Mouse (Mus musculus): ENCODE data around the gene Arhgap30. TPM values are rescaled to one million over a fixed set of nuclear protein-coding genes. Genes with fewer than 3 reads are reported as not detected.

The Arhgap30 gene
- polyA plus RNA-seq, 1 experiment from 2014 or later, result 3.8 TPM

DNA sequence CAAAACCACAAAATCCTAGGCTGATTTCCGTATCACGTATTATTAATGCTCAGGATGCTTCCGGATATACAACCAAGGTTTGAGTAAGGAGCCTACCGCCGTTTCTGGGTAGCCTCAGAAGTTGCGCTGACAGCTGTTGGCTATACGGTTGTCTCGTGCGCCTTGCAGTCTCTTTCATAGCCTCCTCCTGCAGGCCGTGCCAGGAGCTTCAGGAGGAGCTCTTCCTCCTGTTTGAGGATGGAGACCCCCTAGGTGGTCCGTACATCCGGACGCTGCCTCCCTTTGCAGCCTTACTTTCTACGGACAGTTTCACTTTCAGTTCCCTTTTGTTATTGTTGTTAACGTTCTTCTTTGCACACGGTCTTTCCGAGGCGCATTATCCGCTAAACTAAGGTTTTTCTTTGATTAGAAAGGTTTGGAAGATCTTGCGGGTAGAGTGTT is 23.3 kb downstream of the Arhgap30 start:
- peak; percentile 26; the same call in 1 of the 2 replicates for ATAC-seq (ENCODE audit: insufficient read depth, low FRiP score)
- peak overlapping the region; percentile 93 for H3K27ac ChIP-seq (ENCODE audit: low read length)
- under 1% methylated on average over 20 of the region's 20 CpGs for WGBS
- H3K36me3 ChIP-seq (ENCODE audit: control insufficient read depth, insufficient read depth, low read length), result peaks cover 16% of the 10 kb centered on the region; the same call in 1 of the 2 replicates
- no peaks in the 10 kb centered on the region for H3K9me3 ChIP-seq (replicated peaks; ENCODE audit: control insufficient read depth, low read length)
- H3K4me3 ChIP-seq (replicated peaks; ENCODE audit: low read length), result peak overlapping the region; percentile 94
- no peaks in the 10 kb centered on the region for H3K27me3 ChIP-seq (ENCODE audit: control insufficient read depth, insufficient read depth, low read length)
- peak overlapping the region; percentile 97 for H3K9ac ChIP-seq (ENCODE audit: low read length)
- peak overlapping the region; percentile 59 for H3K4me2 ChIP-seq (ENCODE audit: low read depth, low read length)
- 0 out of 2 replicates have a peak, but pooled peaks cover 6% of the 10 kb centered on the region for H3K4me1 ChIP-seq (ENCODE audit: control insufficient read depth, insufficient read depth, low read length)

DNA sequence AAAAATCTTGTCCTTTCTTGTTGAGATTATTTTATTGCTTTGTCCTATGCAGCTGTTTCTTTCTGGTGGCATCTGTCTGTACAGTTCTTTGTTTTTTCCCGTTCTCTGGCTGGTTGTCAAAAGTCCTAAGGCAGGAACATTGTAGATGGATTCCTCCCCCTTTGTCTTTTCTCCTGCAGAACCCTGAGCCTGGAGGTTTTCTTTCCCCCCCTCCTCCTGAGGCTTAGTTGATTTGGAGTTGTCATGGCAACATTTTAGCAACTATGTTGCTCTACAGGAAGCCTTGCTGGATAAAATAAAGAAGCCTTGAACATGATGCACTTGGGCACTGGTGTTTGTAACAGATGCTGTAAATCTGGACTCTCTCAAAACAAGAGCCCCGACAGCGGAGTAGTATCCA is 23.7 kb downstream of the Arhgap30 start:
- H3K27me3 ChIP-seq (ENCODE audit: control insufficient read depth, insufficient read depth, low read length), result no peaks in the 10 kb centered on the region
- H3K9ac ChIP-seq (ENCODE audit: low read length), result peak overlapping the region; percentile 97
- peak overlapping the region; percentile 93 for H3K27ac ChIP-seq (ENCODE audit: low read length)
- 0 out of 2 replicates have a peak, but pooled peaks cover 6% of the 10 kb centered on the region for H3K4me1 ChIP-seq (ENCODE audit: control insufficient read depth, insufficient read depth, low read length)
- H3K4me2 ChIP-seq (ENCODE audit: low read depth, low read length), result peak overlapping the region; percentile 59
- ATAC-seq (ENCODE audit: insufficient read depth, low FRiP score), result no peak
- WGBS, result 41% methylated on average over 3 of the region's 3 CpGs
- no peaks in the 10 kb centered on the region for H3K9me3 ChIP-seq (replicated peaks; ENCODE audit: control insufficient read depth, low read length)
- H3K36me3 ChIP-seq (ENCODE audit: control insufficient read depth, insufficient read depth, low read length), result peaks cover 16% of the 10 kb centered on the region; the same call in 1 of the 2 replicates
- peak overlapping the region; percentile 94 for H3K4me3 ChIP-seq (replicated peaks; ENCODE audit: low read length)

DNA sequence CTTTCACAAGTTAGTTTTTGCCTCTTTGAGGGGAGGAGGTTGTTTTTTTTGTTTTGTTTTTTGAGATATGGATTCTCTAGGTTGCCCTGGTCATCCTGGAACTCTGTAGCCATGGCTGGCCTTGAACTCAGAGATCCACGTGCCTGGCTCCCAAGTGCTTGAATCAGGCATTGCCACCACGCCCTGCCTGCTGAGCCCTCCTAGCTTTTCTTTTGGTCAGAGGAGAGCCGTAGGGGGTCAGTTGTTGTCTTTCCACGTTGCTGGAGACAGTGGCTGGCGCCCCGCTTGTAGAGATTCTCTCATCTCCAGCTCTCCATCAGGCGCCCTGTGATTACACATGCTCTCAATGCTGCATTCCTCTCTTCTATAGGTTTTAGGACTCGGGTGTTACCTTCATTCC is 24.9 kb downstream of the Arhgap30 start:
- Histone ChIP-seq H3K9ac (ENCODE audit: low read length) (no peak overlapping the region), H3K36me3 (ENCODE audit: control insufficient read depth, insufficient read depth, low read length) (peaks cover 19% of the 10 kb centered on the region; the same call in 1 of the 2 replicates), H3K4me1 (ENCODE audit: control insufficient read depth, insufficient read depth, low read length) (0 out of 2 replicates have a peak, but pooled peaks cover 6% of the 10 kb centered on the region), H3K4me3 (replicated peaks; ENCODE audit: low read length) (no peak overlapping the region), H3K4me2 (ENCODE audit: low read depth, low read length) (no peak overlapping the region), H3K27ac (ENCODE audit: low read length) (no peak overlapping the region), H3K27me3 (ENCODE audit: control insufficient read depth, insufficient read depth, low read length) (no peaks in the 10 kb centered on the region), H3K9me3 (replicated peaks; ENCODE audit: control insufficient read depth, low read length) (no peaks in the 10 kb centered on the region)
- 78% methylated on average over 8 of the region's 8 CpGs for WGBS
- no peak for ATAC-seq (ENCODE audit: insufficient read depth, low FRiP score)

DNA sequence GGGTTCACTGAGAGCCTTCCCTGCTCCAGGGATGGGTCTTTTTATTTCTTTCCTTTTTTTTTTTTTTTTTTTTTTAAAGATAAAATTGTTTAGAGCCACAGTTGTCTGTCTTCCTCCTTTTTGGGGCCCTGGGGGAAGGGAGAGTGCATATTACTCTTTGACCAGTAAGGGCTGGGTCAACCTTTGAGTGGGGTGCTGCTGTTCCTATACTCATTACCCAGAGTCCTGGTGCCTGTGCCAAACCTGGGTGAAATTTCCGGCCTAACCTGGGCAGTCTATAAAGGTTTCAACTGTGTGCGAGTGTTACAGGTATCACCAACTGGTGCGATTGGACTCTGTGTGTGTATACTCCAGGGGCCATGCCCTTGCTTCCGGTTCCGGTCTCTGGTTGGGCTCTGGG is 29.9 kb downstream of the Arhgap30 start, which contains the start of gene Tstd1:
Gene Tstd1, plus strand, starts transcription at position 213 of the 400 bp plus-strand sequence.
- Histone ChIP-seq H3K4me2 (ENCODE audit: low read depth, low read length) (no peak within 1 kb of the TSS), H3K9me3 (replicated peaks; ENCODE audit: control insufficient read depth, low read length) (no peaks in the 10 kb centered on the region), H3K4me1 (ENCODE audit: control insufficient read depth, insufficient read depth, low read length) (peaks cover 5% of the 10 kb centered on the region), H3K27me3 (ENCODE audit: control insufficient read depth, insufficient read depth, low read length) (no peaks in the 10 kb centered on the region), H3K9ac (ENCODE audit: low read length) (no peak within 1 kb of the TSS; the same call in 1 of the 2 replicates), H3K36me3 (ENCODE audit: control insufficient read depth, insufficient read depth, low read length) (peaks cover 21% of the 10 kb centered on the region; the same call in 1 of the 2 replicates), H3K27ac (ENCODE audit: low read length) (peak within 1 kb of the TSS; percentile 46; the same call in 1 of the 2 replicates), H3K4me3 (replicated peaks; ENCODE audit: low read length) (no peak within 1 kb of the TSS)
- no peak for ATAC-seq (ENCODE audit: insufficient read depth, low FRiP score)
- 84% methylated on average over 5 of the region's 5 CpGs for WGBS

DNA sequence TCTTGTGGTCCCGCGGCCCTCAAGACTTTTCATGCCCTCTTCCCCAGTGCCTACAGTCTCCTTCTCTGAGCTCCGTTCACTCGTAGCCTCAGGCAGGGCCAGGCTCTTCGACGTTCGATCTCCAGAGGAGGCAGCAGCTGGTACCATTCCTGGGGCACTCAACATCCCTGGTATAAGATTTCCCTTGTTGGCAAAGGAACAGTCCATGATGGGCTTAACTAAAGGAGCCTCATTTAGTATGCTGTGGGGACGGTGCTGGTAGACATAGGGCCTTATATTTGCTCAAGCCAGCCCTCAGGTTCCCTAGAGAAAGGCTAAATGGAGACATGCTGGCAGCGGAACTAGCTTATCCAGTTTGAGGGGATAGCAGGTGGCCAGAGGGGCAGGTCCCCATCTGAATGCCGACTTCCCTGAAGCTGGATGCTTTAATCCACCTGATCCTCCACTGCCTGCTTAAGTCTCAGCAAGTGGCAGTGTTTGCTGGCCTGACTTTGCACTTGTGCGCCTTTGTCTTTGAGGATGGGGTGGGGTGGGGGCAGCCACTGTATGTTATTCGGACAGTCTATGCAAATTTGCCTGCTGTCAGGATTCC is 30.6 kb downstream of the Arhgap30 start:
- H3K4me3 ChIP-seq (replicated peaks; ENCODE audit: low read length), result no peak overlapping the region
- no peaks in the 10 kb centered on the region for H3K27me3 ChIP-seq (ENCODE audit: control insufficient read depth, insufficient read depth, low read length)
- no peak overlapping the region for H3K4me2 ChIP-seq (ENCODE audit: low read depth, low read length)
- H3K4me1 ChIP-seq (ENCODE audit: control insufficient read depth, insufficient read depth, low read length), result peaks cover 5% of the 10 kb centered on the region
- peak overlapping the region; percentile 46; the same call in 1 of the 2 replicates for H3K27ac ChIP-seq (ENCODE audit: low read length)
- no peaks in the 10 kb centered on the region for H3K9me3 ChIP-seq (replicated peaks; ENCODE audit: control insufficient read depth, low read length)
- H3K36me3 ChIP-seq (ENCODE audit: control insufficient read depth, insufficient read depth, low read length), result peaks cover 21% of the 10 kb centered on the region; the same call in 1 of the 2 replicates
- H3K9ac ChIP-seq (ENCODE audit: low read length), result no peak overlapping the region
- WGBS, result 59% methylated on average over 12 of the region's 12 CpGs
- ATAC-seq (ENCODE audit: insufficient read depth, low FRiP score), result peak; percentile 20; the same call in 1 of the 2 replicates

DNA sequence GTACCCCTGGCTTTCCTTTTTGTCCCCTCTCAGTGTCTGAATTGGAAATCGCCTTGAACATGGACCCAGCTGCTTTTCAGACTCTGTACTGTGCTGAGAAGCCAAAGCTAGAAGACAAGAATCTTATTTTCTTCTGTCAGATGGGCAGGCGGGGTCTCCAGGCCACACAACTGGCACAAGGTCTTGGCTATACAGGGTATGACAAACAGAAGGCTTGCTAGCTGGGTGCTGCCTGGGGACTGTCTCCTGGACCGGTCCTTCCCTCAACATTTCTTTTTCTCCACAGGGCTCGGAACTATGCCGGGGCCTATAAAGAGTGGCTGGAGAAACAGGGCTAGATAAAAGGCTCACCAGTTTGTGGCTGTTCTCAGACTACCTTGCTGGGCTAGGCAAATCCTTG is 31.2 kb downstream of the Arhgap30 start:
- Histone ChIP-seq H3K9ac (ENCODE audit: low read length) (no peak overlapping the region), H3K27me3 (ENCODE audit: control insufficient read depth, insufficient read depth, low read length) (no peaks in the 10 kb centered on the region), H3K4me1 (ENCODE audit: control insufficient read depth, insufficient read depth, low read length) (peaks cover 5% of the 10 kb centered on the region), H3K4me2 (ENCODE audit: low read depth, low read length) (no peak overlapping the region), H3K36me3 (ENCODE audit: control insufficient read depth, insufficient read depth, low read length) (peaks cover 21% of the 10 kb centered on the region; the same call in 1 of the 2 replicates), H3K9me3 (replicated peaks; ENCODE audit: control insufficient read depth, low read length) (no peaks in the 10 kb centered on the region), H3K27ac (ENCODE audit: low read length) (peak overlapping the region; percentile 46; the same call in 1 of the 2 replicates), H3K4me3 (replicated peaks; ENCODE audit: low read length) (no peak overlapping the region)
- no peak for ATAC-seq (ENCODE audit: insufficient read depth, low FRiP score)
- WGBS, result 79% methylated on average over 5 of the region's 5 CpGs

DNA sequence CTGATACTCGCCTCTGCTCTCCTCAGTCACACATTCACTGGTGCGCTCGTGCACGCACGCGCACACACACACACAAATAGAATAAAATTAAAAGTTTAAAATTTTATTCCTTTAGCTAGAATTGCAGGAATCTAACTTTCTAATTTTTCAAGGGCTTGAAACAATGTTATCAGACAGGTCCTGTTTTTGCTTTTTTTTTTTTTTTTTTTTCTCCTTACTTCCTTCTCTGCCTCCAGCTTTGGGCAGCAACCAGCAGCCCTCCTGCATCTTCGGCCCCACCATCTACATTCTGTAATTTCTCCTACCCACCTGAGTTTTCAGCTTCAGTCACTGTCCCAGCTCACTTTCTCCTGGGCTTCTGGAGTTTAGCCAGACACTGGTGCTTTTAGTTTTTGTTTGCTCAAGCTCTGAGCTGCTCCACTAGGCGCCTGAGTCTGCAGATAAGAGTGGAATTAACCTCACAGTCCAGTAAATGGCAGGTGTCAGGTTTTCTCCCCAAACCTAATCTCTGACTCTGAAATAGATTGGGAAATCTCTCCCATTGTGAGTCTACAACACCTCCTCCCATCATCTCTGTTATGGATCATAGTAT is 33.8 kb downstream of the Arhgap30 start:
- no peak for ATAC-seq (ENCODE audit: insufficient read depth, low FRiP score)
- Histone ChIP-seq H3K4me3 (replicated peaks; ENCODE audit: low read length) (no peak overlapping the region), H3K9ac (ENCODE audit: low read length) (no peak overlapping the region), H3K4me1 (ENCODE audit: control insufficient read depth, insufficient read depth, low read length) (peaks cover 10% of the 10 kb centered on the region), H3K9me3 (replicated peaks; ENCODE audit: control insufficient read depth, low read length) (no peaks in the 10 kb centered on the region), H3K4me2 (ENCODE audit: low read depth, low read length) (no peak overlapping the region), H3K27me3 (ENCODE audit: control insufficient read depth, insufficient read depth, low read length) (no peaks in the 10 kb centered on the region), H3K27ac (ENCODE audit: low read length) (no peak overlapping the region), H3K36me3 (ENCODE audit: control insufficient read depth, insufficient read depth, low read length) (peaks cover 5% of the 10 kb centered on the region; the same call in 1 of the 2 replicates)
- WGBS, result 71% methylated on average over 8 of the region's 8 CpGs

DNA sequence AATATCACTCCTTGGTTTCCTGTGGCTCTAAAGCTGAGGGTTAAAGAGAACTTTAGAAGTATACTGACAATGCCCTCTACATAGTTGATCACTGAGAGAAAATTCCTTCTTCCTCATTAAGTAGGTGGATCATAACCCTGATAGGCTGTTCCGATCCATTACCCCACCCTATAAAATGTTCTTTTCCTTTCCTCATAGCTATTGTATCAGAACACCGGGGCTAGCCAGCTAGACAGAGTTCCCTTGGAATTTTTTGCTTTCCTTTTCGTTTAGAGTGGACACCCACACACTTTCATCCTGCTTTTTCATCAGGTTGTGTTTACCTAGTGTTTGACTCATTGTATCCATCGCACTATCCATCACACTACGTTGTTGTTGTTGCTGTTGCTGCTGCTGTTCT is 35.9 kb downstream of the Arhgap30 start:
- Histone ChIP-seq H3K36me3 (ENCODE audit: control insufficient read depth, insufficient read depth, low read length) (no peaks in the 10 kb centered on the region), H3K4me3 (replicated peaks; ENCODE audit: low read length) (no peak overlapping the region), H3K27me3 (ENCODE audit: control insufficient read depth, insufficient read depth, low read length) (no peaks in the 10 kb centered on the region), H3K27ac (ENCODE audit: low read length) (no peak overlapping the region), H3K4me2 (ENCODE audit: low read depth, low read length) (no peak overlapping the region), H3K9me3 (replicated peaks; ENCODE audit: control insufficient read depth, low read length) (peaks cover 6% of the 10 kb centered on the region), H3K4me1 (ENCODE audit: control insufficient read depth, insufficient read depth, low read length) (peaks cover 5% of the 10 kb centered on the region; the same call in 1 of the 2 replicates), H3K9ac (ENCODE audit: low read length) (no peak overlapping the region)
- no peak for ATAC-seq (ENCODE audit: insufficient read depth, low FRiP score)
- 41% methylated on average over 5 of the region's 5 CpGs for WGBS

DNA sequence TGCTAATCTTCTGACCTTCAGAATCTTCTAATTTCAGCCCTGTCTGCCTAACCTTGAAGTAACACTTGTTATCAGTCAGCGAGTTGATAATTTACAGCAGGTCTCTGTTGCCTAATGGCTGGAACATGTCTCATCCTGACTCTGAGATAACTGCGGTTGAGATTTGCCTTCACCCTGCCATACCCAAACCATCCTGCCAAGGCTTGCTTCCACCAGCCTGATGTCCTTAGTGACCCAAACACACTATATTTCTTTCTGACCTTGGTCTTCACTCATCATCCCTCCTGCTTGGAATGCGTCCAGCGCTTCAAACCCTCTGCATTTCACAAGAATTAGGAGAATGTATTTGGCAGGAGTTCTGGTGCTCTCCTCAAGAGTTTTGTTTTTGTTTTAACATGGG is 36.4 kb downstream of the Arhgap30 start:
- Histone ChIP-seq H3K9ac (ENCODE audit: low read length) (no peak overlapping the region), H3K4me1 (ENCODE audit: control insufficient read depth, insufficient read depth, low read length) (peaks cover 5% of the 10 kb centered on the region; the same call in 1 of the 2 replicates), H3K9me3 (replicated peaks; ENCODE audit: control insufficient read depth, low read length) (peaks cover 6% of the 10 kb centered on the region), H3K4me2 (ENCODE audit: low read depth, low read length) (no peak overlapping the region), H3K27me3 (ENCODE audit: control insufficient read depth, insufficient read depth, low read length) (no peaks in the 10 kb centered on the region), H3K4me3 (replicated peaks; ENCODE audit: low read length) (no peak overlapping the region), H3K36me3 (ENCODE audit: control insufficient read depth, insufficient read depth, low read length) (no peaks in the 10 kb centered on the region), H3K27ac (ENCODE audit: low read length) (no peak overlapping the region)
- WGBS, result 48% methylated on average over 4 of the region's 4 CpGs
- no peak for ATAC-seq (ENCODE audit: insufficient read depth, low FRiP score)

Data from stomach, embryonic 16.5 days (tissue).